Mouse (Mus musculus): ENCODE measurements around the gene Higd1a. TPM values are rescaled to one million over a fixed set of nuclear protein-coding genes. Genes with fewer than 3 reads are reported as not detected.

Higd1a gene
- total RNA-seq, 2 experiments from 2014 or later: 80.9 to 105 TPM

- peak; percentile 88 to 91 for DNase-seq
These were observed 19.1 kb downstream of the Higd1a start, which contains the start of gene Ccdc13 for GRCm38 (mm10) chr9:121838829-121839621. Gene Ccdc13 (minus strand): TSS chr9:121839461.

- no peak for DNase-seq
These were observed 20.2 kb downstream of the Higd1a start for GRCm38 (mm10) chr9:121838008-121838407.

GRCm38 (mm10) chr9:121833825-121834224 lies 24.3 kb downstream of the Higd1a start:
- no peak for DNase-seq

GRCm38 (mm10) chr9:121830956-121831293 lies 27.2 kb downstream of the Higd1a start:
- DNase-seq: peak; percentile 80 to 82

GRCm38 (mm10) chr9:121830243-121830955 lies 27.8 kb downstream of the Higd1a start:
- DNase-seq: peak; percentile 55 to 73

GRCm38 (mm10) chr9:121829270-121829992 lies 28.7 kb downstream of the Higd1a start:
- DNase-seq: no peak

GRCm38 (mm10) chr9:121828314-121828713 lies 29.8 kb downstream of the Higd1a start:
- DNase-seq: no peak

GRCm38 (mm10) chr9:121826356-121826755 lies 31.8 kb downstream of the Higd1a start:
- DNase-seq: no peak

GRCm38 (mm10) chr9:121823991-121824390 lies 34.2 kb downstream of the Higd1a start:
- no peak for DNase-seq

GRCm38 (mm10) chr9:121823051-121823450 lies 35.1 kb downstream of the Higd1a start:
- peak in 1 of 2 experiments; percentile 20 for DNase-seq

- DNase-seq: peak in 1 of 2 experiments; percentile 24
These were observed 35.6 kb downstream of the Higd1a start for GRCm38 (mm10) chr9:121822585-121822991.

GRCm38 (mm10) chr9:121820765-121821164 lies 37.4 kb downstream of the Higd1a start:
- DNase-seq: no peak

GRCm38 (mm10) chr9:121819771-121820471 lies 38.2 kb downstream of the Higd1a start:
- no peak for DNase-seq

- peak; percentile 59 to 69 for DNase-seq
These were observed 38.9 kb downstream of the Higd1a start for GRCm38 (mm10) chr9:121819073-121819770.

- DNase-seq: no peak
These were observed 43.0 kb downstream of the Higd1a start for GRCm38 (mm10) chr9:121815183-121815582.

- peak; percentile 27 to 55 for DNase-seq
These were observed 47.9 kb downstream of the Higd1a start for GRCm38 (mm10) chr9:121810081-121810821.

GRCm38 (mm10) chr9:121808511-121808910 lies 49.7 kb downstream of the Higd1a start:
- no peak for DNase-seq

GRCm38 (mm10) chr9:121807947-121808346 lies 50.2 kb downstream of the Higd1a start:
- no peak for DNase-seq

GRCm38 (mm10) chr9:121807546-121807945 lies 50.6 kb downstream of the Higd1a start:
- DNase-seq: no peak

GRCm38 (mm10) chr9:121802747-121803146 lies 55.4 kb downstream of the Higd1a start:
- no peak for DNase-seq

All from adrenal gland, postnatal 36 days (tissue).